In genomic region chr9:106600546-106600945, GRCm38 (mm10) we compare ENCODE assay signal across 9 mouse cellular contexts. TPM values are rescaled to one million over a fixed set of nuclear protein-coding genes. Genes with fewer than 3 reads are reported as not detected.
DNase-seq lines count a peak whose midpoint lies in the region; ATAC-seq and TF ChIP-seq lines count a peak whose summit lies in the region.
"Had no signal": no experiment of that assay in that cellular context is flagged by ENCODE, and none has a peak within 500 bp of the region (broad histone marks: within the 10 kb centered on the region; RNA-seq: fewer than 3 reads in every experiment).

No protein-coding gene starts in this region.

- H3K4me3 ChIP-seq in kidney, embryonic 14.5 days (ENCODE audit: low read length): no peak overlapping the region
- no peak overlapping the region for H3K4me3 ChIP-seq in G1E (ENCODE audit: low read depth, low read length)
- H3K4me3 ChIP-seq in embryonic facial prominence, embryonic 11.5 days (ENCODE audit: low read depth, low read length): no peak overlapping the region

- no peak overlapping the region for H3K4me2 ChIP-seq in kidney, embryonic 14.5 days (replicated peaks; ENCODE audit: low read depth, low read length)
- no peak overlapping the region for H3K4me2 ChIP-seq in embryonic facial prominence, embryonic 11.5 days (ENCODE audit: low read depth, low read length)

- no peaks in the 10 kb centered on the region for H3K9me3 ChIP-seq in kidney, embryonic 14.5 days (ENCODE audit: control insufficient read depth, low read length)
- H3K9me3 ChIP-seq in G1E (replicated peaks): no peaks in the 10 kb centered on the region
- H3K9me3 ChIP-seq in embryonic facial prominence, embryonic 11.5 days (replicated peaks; ENCODE audit: control insufficient read depth, low read length): no peaks in the 10 kb centered on the region

- H3K36me3 ChIP-seq in kidney, embryonic 14.5 days (ENCODE audit: control insufficient read depth, insufficient read depth, low read length): no peaks in the 10 kb centered on the region
- no peaks in the 10 kb centered on the region for H3K36me3 ChIP-seq in G1E (replicated peaks)
- H3K36me3 ChIP-seq in embryonic facial prominence, embryonic 11.5 days (replicated peaks; ENCODE audit: control insufficient read depth, insufficient read depth, low read depth, low read length): no peaks in the 10 kb centered on the region

- H3K27ac ChIP-seq in kidney, embryonic 14.5 days (ENCODE audit: low read depth, low read length): no peak overlapping the region
- no peak overlapping the region for H3K27ac ChIP-seq in embryonic facial prominence, embryonic 11.5 days (replicated peaks; ENCODE audit: low read depth, low read length)

- peak; percentile 31 for DNase-seq in kidney, adult 18-20 months
- peak; percentile 10 for DNase-seq in G1E (ENCODE audit: low spot score)
- DNase-seq in adrenal gland, postnatal 4 days (ENCODE audit: low spot score in 2 of 2): peak; percentile 11 to 32
- peak; percentile 76 for DNase-seq in embryonic facial prominence, embryonic 11.5 days (ENCODE audit: low spot score)
- DNase-seq in left cerebral cortex, adult 18-20 months (ENCODE audit: low spot score in 2 of 2): peak; percentile 71 to 76
- DNase-seq in ovary, postnatal 14 days (ENCODE audit: low spot score): peak; percentile 37

- TF ChIP-seq CTCF in G1E (IDR thresholded peaks at IDR 0.05; ENCODE audit: low read depth, low read length): peak; percentile 55; the same call in 1 of the 2 replicates

- H3K9ac ChIP-seq in kidney, embryonic 14.5 days (ENCODE audit: low read depth, low read length): no peak overlapping the region
- no peak overlapping the region for H3K9ac ChIP-seq in embryonic facial prominence, embryonic 11.5 days (replicated peaks; ENCODE audit: low read length)

- no peaks in the 10 kb centered on the region for H3K27me3 ChIP-seq in kidney, embryonic 14.5 days (ENCODE audit: control insufficient read depth, insufficient read depth, low read length)
- H3K27me3 ChIP-seq in G1E (ENCODE audit: insufficient read depth, low read length): peaks cover 8% of the 10 kb centered on the region
- H3K27me3 ChIP-seq in embryonic facial prominence, embryonic 11.5 days (ENCODE audit: control insufficient read depth, insufficient read depth, low read length): no peaks in the 10 kb centered on the region

- no peak for ATAC-seq in kidney, embryonic 14.5 days (ENCODE audit: low FRiP score, low TSS enrichment)
- no peak for ATAC-seq in G1E (ENCODE audit: extremely low read depth, insufficient number of reproducible peaks, low FRiP score, poor library complexity, severe bottlenecking)
- no peak for ATAC-seq in embryonic facial prominence, embryonic 11.5 days (replicated peaks; ENCODE audit: insufficient number of reproducible peaks, low FRiP score, low TSS enrichment, low read depth)
- ATAC-seq in granulocyte monocyte progenitor cell, adult 5-6 weeks (replicated peaks; ENCODE audit: poor library complexity, severe bottlenecking): no peak

- H3K4me1 ChIP-seq in kidney, embryonic 14.5 days (ENCODE audit: control insufficient read depth, insufficient read depth, low read length): no peaks in the 10 kb centered on the region
- no peaks in the 10 kb centered on the region for H3K4me1 ChIP-seq in G1E (ENCODE audit: insufficient read depth, low read depth, low read length)
- no peaks in the 10 kb centered on the region for H3K4me1 ChIP-seq in embryonic facial prominence, embryonic 11.5 days (ENCODE audit: control insufficient read depth, insufficient read depth, low read length)

- WGBS in kidney, embryonic 14.5 days: 30% methylated on average over 8 of the region's 8 CpGs
- WGBS in embryonic facial prominence, embryonic 11.5 days: 34% methylated on average over 8 of the region's 8 CpGs

RNA-seq across cellular contexts. Expression of gene Iqcf6, which starts 25.8 kb away (rescaled TPM):
- polyA plus RNA-seq in kidney, embryonic 14.5 days (2014; fragmentation: Nextera tagmentation; extraction: Ambion mirVana): not detected in 2 replicates
- total RNA-seq in G1E (2014; fragmentation: Nextera tagmentation): not detected in 2 replicates
- total RNA-seq in G1E (2017): not detected in 2 replicates
- polyA plus RNA-seq in G1E (2012): not detected in 2 replicates
- not detected for total RNA-seq in adrenal gland, postnatal 4 days (2021)
- not detected in 2 replicates for polyA plus RNA-seq in embryonic facial prominence, embryonic 11.5 days (2014; fragmentation: Nextera tagmentation; extraction: Ambion mirVana)
- total RNA-seq in left cerebral cortex, adult 18-20 months (2021): not detected
- total RNA-seq in granulocyte monocyte progenitor cell, adult 5-6 weeks (2014; fragmentation: Nextera tagmentation): not detected in 2 replicates
- total RNA-seq in granulocyte monocyte progenitor cell, adult 5-6 weeks (2017): not detected in 2 replicates
- polyA plus RNA-seq: gonadal fat pad, adult 2 months had no signal

RNA-seq across cellular contexts. Expression of gene Iqcf4, which starts 29.8 kb away (rescaled TPM):
- polyA plus RNA-seq in kidney, embryonic 14.5 days (2014; fragmentation: Nextera tagmentation; extraction: Ambion mirVana): not detected in 2 replicates
- total RNA-seq in G1E (2014; fragmentation: Nextera tagmentation) (not detected in 2 replicates), G1E (2017) (not detected in 2 replicates)
- not detected in 2 replicates for polyA plus RNA-seq in G1E (2012)
- not detected for total RNA-seq in adrenal gland, postnatal 4 days (2021)
- polyA plus RNA-seq in embryonic facial prominence, embryonic 11.5 days (2014; fragmentation: Nextera tagmentation; extraction: Ambion mirVana): not detected in 2 replicates
- not detected for total RNA-seq in left cerebral cortex, adult 18-20 months (2021)
- total RNA-seq in granulocyte monocyte progenitor cell, adult 5-6 weeks (2014; fragmentation: Nextera tagmentation): not detected in 2 replicates
- total RNA-seq in granulocyte monocyte progenitor cell, adult 5-6 weeks (2017): not detected in 2 replicates

RNA-seq across cellular contexts. Expression of gene Iqcf3, which starts 39.1 kb away (rescaled TPM):
- not detected in 2 replicates for polyA plus RNA-seq in kidney, embryonic 14.5 days (2014; fragmentation: Nextera tagmentation; extraction: Ambion mirVana)
- total RNA-seq in G1E (2014; fragmentation: Nextera tagmentation): not detected in 2 replicates
- total RNA-seq in G1E (2017): not detected in 2 replicates
- polyA plus RNA-seq in G1E (2012): not detected in 2 replicates
- total RNA-seq in adrenal gland, postnatal 4 days (2021): not detected
- not detected in 2 replicates for polyA plus RNA-seq in embryonic facial prominence, embryonic 11.5 days (2014; fragmentation: Nextera tagmentation; extraction: Ambion mirVana)
- total RNA-seq in left cerebral cortex, adult 18-20 months (2021): not detected
- total RNA-seq in granulocyte monocyte progenitor cell, adult 5-6 weeks (2014; fragmentation: Nextera tagmentation): not detected in 2 replicates
- total RNA-seq in granulocyte monocyte progenitor cell, adult 5-6 weeks (2017): not detected in 2 replicates

RNA-seq across cellular contexts. Expression of gene Grm2, which starts 55.3 kb away (rescaled TPM):
- polyA plus RNA-seq in kidney, embryonic 14.5 days (2014; fragmentation: Nextera tagmentation; extraction: Ambion mirVana): not detected in 2 replicates
- total RNA-seq in G1E (2014; fragmentation: Nextera tagmentation): not detected in 2 replicates
- total RNA-seq in G1E (2017): 0.12 and 0.16 TPM in 2 replicates
- polyA plus RNA-seq in G1E (2012): not detected in 2 replicates
- total RNA-seq in adrenal gland, postnatal 4 days (2021): under 1 TPM in 1 of 2 experiments, not detected in 1; 0.37 TPM
- 3.6 TPM in 2 replicates for polyA plus RNA-seq in embryonic facial prominence, embryonic 11.5 days (2014; fragmentation: Nextera tagmentation; extraction: Ambion mirVana)
- 10 to 100 TPM; 50.5 to 52.2 TPM for total RNA-seq in left cerebral cortex, adult 18-20 months (2021)
- not detected in 2 replicates for total RNA-seq in granulocyte monocyte progenitor cell, adult 5-6 weeks (2014; fragmentation: Nextera tagmentation)
- total RNA-seq in granulocyte monocyte progenitor cell, adult 5-6 weeks (2017): not detected in 2 replicates
- polyA plus RNA-seq: gonadal fat pad, adult 2 months had no signal

Comparison
In these comparisons a context has a peak if more than half of its experiments do, and no peak if none do; other contexts are left out.
1. DNase-seq: peak in every context shown above with its lines; median percentile 76 in embryonic facial prominence, embryonic 11.5 days; 74 in left cerebral cortex, adult 18-20 months; 37 in ovary, postnatal 14 days; 31 in kidney, adult 18-20 months; 22 in adrenal gland, postnatal 4 days; 10 in G1E.